Mouse (Mus musculus) forebrain, postnatal 0 days (tissue): ENCODE results near the gene Scaper. TPM values are rescaled to one million over a fixed set of nuclear protein-coding genes. Genes with fewer than 3 reads are reported as not detected.

Experiments used
- ATAC-seq: fragments of 200-750 bp; cut with Nextera tagmentation; 2 replicates; pipeline ENCODE4 v1.8.0; 2017; ENCODE audit warnings: mild to moderate bottlenecking, moderate library complexity
- DNase-seq: peaks from one replicate; pipeline ENCODE4 v3.0.0-alpha.2; 2015
- H3K27ac ChIP-seq: fragments of 300-500 bp; sonication (generic); 2 replicates; pipeline ENCODE4 v1.5.1; 2014; ENCODE audit warnings: low read depth, mild to moderate bottlenecking, antibody characterized with exemption, low read length, moderate library complexity, mixed read lengths
- H3K27me3 ChIP-seq: fragments of 300-500 bp; sonication (generic); 2 replicates; pipeline ENCODE4 v1.6.1; 2014; ENCODE audit warnings: mild to moderate bottlenecking, low read length, mixed read lengths; ENCODE audit not compliant: insufficient read depth
- H3K36me3 ChIP-seq: fragments of 300-500 bp; sonication (generic); 2 replicates; pipeline ENCODE4 v1.6.1; 2014; ENCODE audit warnings: mild to moderate bottlenecking, moderate library complexity; ENCODE audit not compliant: insufficient read depth
- H3K4me1 ChIP-seq: fragments of 300-500 bp; sonication (generic); 2 replicates; pipeline ENCODE4 v1.6.1; 2014; ENCODE audit warnings: antibody characterized with exemption; ENCODE audit not compliant: insufficient read depth
- H3K4me2 ChIP-seq: fragments of 300-500 bp; sonication (generic); 2 replicates; pipeline ENCODE4 v1.6.1; 2014; ENCODE audit warnings: low read depth, mild to moderate bottlenecking, moderate library complexity
- H3K4me3 ChIP-seq: fragments of 300-500 bp; sonication (generic); 2 replicates; pipeline ENCODE4 v1.5.1; 2014; ENCODE audit warnings: low read depth, low read length, mixed read lengths
- H3K9ac ChIP-seq: fragments of 300-500 bp; sonication (generic); 2 replicates; pipeline ENCODE4 v1.6.1; 2014; ENCODE audit warnings: mild to moderate bottlenecking
- H3K9me3 ChIP-seq: fragments of 300-500 bp; sonication (generic); 2 replicates; pipeline ENCODE4 v1.6.1; 2016; ENCODE audit warnings: low read length
- CTCF ChIP-seq: sonication (generic); IDR thresholded peaks from 2 replicates; pipeline ENCODE4 v1.5.1; 2016; ENCODE audit warnings: antibody characterized with exemption, control low read depth, low read depth
- WGBS: fragments of 180-500 bp; shearing (Covaris S2); extraction: QIAGEN DNeasy Blood & Tissue Kit; methylation state at CpG from one replicate; pipeline ENCODE4 v1.1.7; 2014; 5-methylcytosine and 5-hydroxymethylcytosine counted together
- polyA plus RNA-seq: library from polyadenylated mRNA; unstranded; fragments of >200 nt; fragmentation: Nextera tagmentation; extraction: Ambion mirVana; gene quantifications from 2 replicates; pipeline ENCODE4 v1.2.1, GENCODE M21; 2015
- total RNA-seq: library from RNA; depleted of rRNA; stranded (reverse); fragments of >200 nt; gene quantifications from 2 replicates; pipeline ENCODE4 v1.2.3, GENCODE M21; 2014

The Scaper gene
- total and polyA plus RNA-seq, 2 experiments from 2014 or later = 33.0 to 48.8 TPM

GRCm38 (mm10) chr9:55608701-55609531 lies 329.0 kb downstream of the Scaper start:
- Histone ChIP-seq H3K9me3 (no peaks in the 10 kb centered on the region), H3K4me3 (no peak overlapping the region), H3K27ac (no peak overlapping the region), H3K36me3 (no peaks in the 10 kb centered on the region), H3K4me1 (no peaks in the 10 kb centered on the region), H3K4me2 (no peak overlapping the region), H3K27me3 (no peaks in the 10 kb centered on the region), H3K9ac (no peak overlapping the region)
- ATAC-seq (no peak), DNase-seq (no peak)
- TF ChIP-seq CTCF = no peak
- 60% methylated on average over 7 of the region's 7 CpGs for WGBS

- DNase-seq (no peak), ATAC-seq (no peak)
- Histone ChIP-seq H3K9me3 (no peaks in the 10 kb centered on the region), H3K36me3 (no peaks in the 10 kb centered on the region), H3K4me3 (no peak overlapping the region), H3K9ac (no peak overlapping the region), H3K4me1 (no peaks in the 10 kb centered on the region), H3K27ac (no peak overlapping the region), H3K4me2 (no peak overlapping the region), H3K27me3 (no peaks in the 10 kb centered on the region)
- no peak for TF ChIP-seq CTCF
Observed at GRCm38 (mm10) chr9:55598594-55598993, 339.3 kb downstream of the Scaper start.

- H3K4me3 ChIP-seq = no peak overlapping the region
- ATAC-seq (no peak), DNase-seq (no peak)
- peaks cover 5% of the 10 kb centered on the region; the same call in 1 of the 2 replicates for H3K36me3 ChIP-seq
- H3K4me2 ChIP-seq = no peak overlapping the region
- H3K9me3 ChIP-seq = no peaks in the 10 kb centered on the region
- no peak for TF ChIP-seq CTCF
- H3K4me1 ChIP-seq = no peaks in the 10 kb centered on the region
- no peak overlapping the region for H3K27ac ChIP-seq
- 90% methylated on average over 6 of the region's 6 CpGs for WGBS
- no peak overlapping the region for H3K9ac ChIP-seq
- no peaks in the 10 kb centered on the region for H3K27me3 ChIP-seq
Observed at GRCm38 (mm10) chr9:55586141-55586540, 351.8 kb downstream of the Scaper start.

- ATAC-seq (no peak), DNase-seq (no peak)
- 50% methylated on average over 3 of the region's 3 CpGs for WGBS
- no peaks in the 10 kb centered on the region for H3K9me3 ChIP-seq
- H3K9ac ChIP-seq = no peak overlapping the region
- H3K36me3 ChIP-seq = peaks cover 5% of the 10 kb centered on the region; the same call in 1 of the 2 replicates
- no peak overlapping the region for H3K4me2 ChIP-seq
- H3K27ac ChIP-seq = no peak overlapping the region
- TF ChIP-seq CTCF = no peak
- no peaks in the 10 kb centered on the region for H3K27me3 ChIP-seq
- no peak overlapping the region for H3K4me3 ChIP-seq
- H3K4me1 ChIP-seq = no peaks in the 10 kb centered on the region
Observed at GRCm38 (mm10) chr9:55581414-55581813, 356.5 kb downstream of the Scaper start.

DNA sequence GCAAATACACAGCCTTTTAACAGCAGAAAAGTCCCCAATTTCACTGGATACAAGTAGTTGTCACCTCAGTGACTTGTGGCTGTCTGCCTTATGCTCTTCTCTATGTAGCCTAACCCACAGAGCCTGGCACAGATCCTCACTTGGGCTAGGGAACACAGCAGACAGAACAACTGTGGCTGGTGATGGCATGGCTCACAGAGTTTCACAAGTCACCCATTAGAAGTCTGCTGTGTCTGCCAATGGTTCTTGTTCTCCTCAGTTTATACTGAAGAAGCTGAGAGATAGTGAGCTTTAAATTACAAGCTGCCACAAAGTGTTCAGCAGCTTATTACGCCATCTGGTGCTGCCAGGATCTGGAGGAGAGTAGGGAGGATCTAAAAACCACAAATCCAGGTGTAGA lies 361.3 kb downstream of the Scaper start:
- Histone ChIP-seq H3K27me3 (no peaks in the 10 kb centered on the region), H3K27ac (no peak overlapping the region), H3K9me3 (no peaks in the 10 kb centered on the region), H3K36me3 (no peaks in the 10 kb centered on the region), H3K4me3 (no peak overlapping the region), H3K4me1 (no peaks in the 10 kb centered on the region), H3K4me2 (no peak overlapping the region), H3K9ac (no peak overlapping the region)
- no peak for TF ChIP-seq CTCF
- DNase-seq (peak; percentile 18), ATAC-seq (peak; percentile 64)
- WGBS = 64% methylated on average over 1 of the region's 1 CpGs

GRCm38 (mm10) chr9:55571071-55571470 lies 366.8 kb downstream of the Scaper start:
- ATAC-seq (no peak), DNase-seq (no peak)
- no peak for TF ChIP-seq CTCF
- H3K36me3 ChIP-seq = no peaks in the 10 kb centered on the region
- WGBS = 63% methylated on average over 1 of the region's 1 CpGs
- no peaks in the 10 kb centered on the region for H3K4me1 ChIP-seq
- no peak overlapping the region for H3K4me3 ChIP-seq
- no peak overlapping the region for H3K9ac ChIP-seq
- H3K27ac ChIP-seq = no peak overlapping the region
- no peaks in the 10 kb centered on the region for H3K9me3 ChIP-seq
- no peak overlapping the region for H3K4me2 ChIP-seq
- H3K27me3 ChIP-seq = no peaks in the 10 kb centered on the region

GRCm38 (mm10) chr9:55568466-55569159 lies 369.3 kb downstream of the Scaper start:
- H3K4me3 ChIP-seq = no peak overlapping the region
- H3K27ac ChIP-seq = no peak overlapping the region
- H3K36me3 ChIP-seq = no peaks in the 10 kb centered on the region
- DNase-seq (no peak), ATAC-seq (no peak)
- H3K4me1 ChIP-seq = no peaks in the 10 kb centered on the region
- H3K9ac ChIP-seq = no peak overlapping the region
- H3K4me2 ChIP-seq = no peak overlapping the region
- H3K9me3 ChIP-seq = no peaks in the 10 kb centered on the region
- TF ChIP-seq CTCF = no peak
- 70% methylated on average over 5 of the region's 5 CpGs for WGBS
- H3K27me3 ChIP-seq = no peaks in the 10 kb centered on the region
